Mouse (Mus musculus): ENCODE results near the gene Aox1.
"Not testable (repeated sequence)": the region's sequence is repeated elsewhere in the genome, so short reads cannot be mapped to it uniquely, and the experiment has no call there.

Gene Aox1

DNA sequence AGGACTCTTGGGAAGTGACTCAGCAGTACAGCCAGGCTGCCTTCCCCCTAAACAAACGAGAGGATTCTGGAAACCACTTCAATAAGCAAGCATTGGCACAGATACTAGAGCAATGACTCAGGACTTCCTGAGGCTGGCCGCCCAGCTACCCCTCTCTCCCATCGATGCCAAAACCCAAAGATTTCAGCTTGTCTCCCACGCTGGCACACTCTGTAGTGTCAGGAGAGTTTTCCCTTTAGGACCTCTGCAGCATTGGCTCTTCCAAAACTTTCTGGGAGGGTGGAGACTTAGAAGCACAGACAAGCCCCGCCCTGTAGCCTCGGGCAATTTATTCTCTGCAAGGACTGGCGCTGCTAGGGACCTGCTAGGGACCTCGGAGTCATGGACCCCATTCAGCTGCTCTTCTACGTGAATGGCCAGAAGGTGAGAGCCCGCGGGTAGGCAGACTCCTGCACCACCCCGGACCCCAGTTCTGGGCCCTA, at the start of gene Aox1:
Gene Aox1 (plus strand): TSS at position 296 of the 482 bp plus-strand sequence.
- CTCF ChIA-PET = no interaction called here

DNA sequence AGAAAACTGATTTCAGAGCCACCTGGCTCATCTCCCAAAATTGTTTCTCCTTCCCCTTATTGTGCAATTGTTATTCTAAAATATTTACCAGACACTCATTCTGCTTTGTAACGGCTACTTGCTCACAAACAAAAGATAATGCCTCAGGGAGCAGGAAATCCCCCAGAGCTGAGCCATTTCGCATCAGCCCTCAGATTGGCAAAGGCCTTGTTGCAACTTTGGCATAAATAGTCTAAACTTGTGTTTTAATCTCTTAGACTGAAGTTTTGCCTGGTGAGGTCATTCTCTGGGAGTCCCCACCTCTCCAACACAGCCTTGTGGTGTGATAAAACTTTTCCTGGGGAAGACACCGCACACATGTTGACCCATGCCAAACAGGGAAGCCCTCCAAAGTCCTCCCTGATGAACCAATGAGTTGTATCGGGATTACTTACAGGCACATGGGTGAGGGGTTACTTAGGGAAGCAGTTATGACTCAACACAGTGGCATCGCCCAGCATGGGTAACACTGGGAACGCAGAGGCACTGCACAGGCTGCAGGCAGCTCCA, 40.6 kb upstream of the Aox1 start:
- CTCF ChIA-PET = interaction anchor here (0.7 kb wide), 1 partner anchor 18 kb away, joined by 3 read pairs; no protein-coding TSS in a partner anchor

DNA sequence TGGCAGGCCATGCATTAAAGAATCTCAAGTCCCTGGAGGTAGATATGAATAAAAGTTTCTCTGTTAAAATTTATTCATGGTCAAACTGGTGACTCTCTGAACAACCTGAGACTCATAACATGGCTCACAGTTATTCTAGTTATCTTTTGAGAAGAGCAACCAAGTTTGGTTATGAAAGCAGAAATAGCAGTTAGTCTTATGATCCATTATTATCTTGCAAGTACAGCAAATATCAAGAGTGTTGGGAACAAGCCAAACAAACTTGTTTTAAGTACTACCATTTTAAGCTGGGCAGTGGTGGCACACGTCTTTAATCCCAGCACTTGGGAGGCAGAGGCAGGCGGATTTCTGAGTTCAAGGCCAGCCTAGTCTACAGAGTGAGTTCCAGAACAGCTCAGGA, 38.5 kb upstream of the Aox1 start:
- CTCF ChIA-PET = interaction anchor here (1.2 kb wide), 1 partner anchor 32 kb away, joined by 4 read pairs; no protein-coding TSS in a partner anchor

DNA sequence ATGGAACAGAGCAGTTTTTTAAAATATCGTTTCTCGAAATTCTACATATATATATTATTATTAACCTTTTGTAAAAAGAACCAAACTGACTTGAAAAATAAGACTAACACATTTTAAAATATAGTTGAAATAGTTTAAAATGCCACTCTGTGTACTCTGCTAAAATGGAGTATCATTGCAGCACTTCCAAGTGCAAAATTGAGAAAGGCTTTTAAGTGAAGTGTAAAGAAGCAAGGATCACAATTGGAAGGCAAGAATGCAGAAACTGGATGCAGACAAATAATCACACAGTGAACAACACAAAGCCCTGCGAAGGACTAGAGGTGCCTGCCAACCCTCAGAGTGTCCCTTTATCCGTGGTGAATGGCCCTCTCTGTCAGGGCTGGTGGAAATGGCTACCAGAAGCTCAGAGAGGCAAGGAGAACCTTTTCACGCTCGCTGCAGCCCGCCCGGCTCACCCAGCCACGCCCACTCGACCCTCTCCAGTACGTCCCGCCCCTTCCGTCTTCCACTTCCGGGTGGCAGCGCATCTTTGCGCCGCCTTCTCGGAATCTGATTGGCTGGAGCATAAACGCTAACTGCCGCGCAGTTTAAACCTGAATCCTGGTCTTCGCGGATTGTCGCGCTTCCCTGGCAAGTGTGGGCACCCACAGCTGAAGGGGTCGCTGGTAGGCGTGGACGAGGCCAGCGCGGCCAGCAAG, 34.1 kb upstream of the Aox1 start, which contains the start of gene Sgo2a:
Gene Sgo2a (plus strand): TSS at position 540 of the 701 bp plus-strand sequence.
- CTCF ChIA-PET = no interaction called here

DNA sequence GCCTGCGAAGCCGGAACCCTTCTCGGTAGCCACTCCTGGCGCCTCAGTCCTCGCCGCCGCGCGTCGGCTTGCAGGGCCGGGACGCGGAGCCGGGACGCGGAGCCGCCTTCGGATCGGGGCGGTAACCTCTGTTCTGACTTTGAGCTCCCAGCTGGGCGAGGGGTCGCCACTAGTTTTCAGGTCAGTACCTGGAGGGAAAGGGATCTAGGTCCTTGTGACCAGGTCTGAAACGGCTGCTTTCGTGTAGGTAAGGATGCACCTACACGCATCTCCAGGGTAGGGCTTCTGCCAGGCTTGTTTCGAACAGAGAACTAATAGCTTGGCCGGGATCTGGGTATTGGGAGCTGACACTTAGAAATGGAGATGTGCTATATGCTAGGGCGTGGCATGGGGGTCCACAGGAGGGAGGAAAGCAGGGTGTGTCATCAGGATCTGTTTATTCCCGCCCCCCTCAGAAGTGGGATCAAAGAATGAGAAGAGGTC, 33.6 kb upstream of the Aox1 start:
- CTCF ChIA-PET = no interaction called here

DNA sequence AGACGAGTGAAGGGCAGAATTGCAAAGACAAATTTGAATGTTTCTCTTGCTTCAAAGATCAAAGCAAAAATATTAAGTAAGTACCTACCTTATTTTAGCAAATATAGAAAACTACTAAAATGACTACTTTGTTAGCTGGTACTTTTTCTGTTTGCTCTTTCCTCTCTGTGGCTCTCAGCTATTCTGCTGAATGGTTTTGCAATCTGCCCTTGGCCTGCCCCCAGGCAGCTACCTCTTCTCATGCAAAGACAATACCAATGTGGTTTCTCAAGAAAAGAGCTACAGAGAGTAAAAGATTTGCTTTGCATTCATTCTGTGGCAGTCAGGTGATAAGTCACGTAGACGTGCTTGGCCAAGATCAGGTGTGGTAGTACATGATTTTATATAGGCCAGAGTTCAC, 31.6 kb upstream of the Aox1 start:
- CTCF ChIA-PET = no interaction called here

DNA sequence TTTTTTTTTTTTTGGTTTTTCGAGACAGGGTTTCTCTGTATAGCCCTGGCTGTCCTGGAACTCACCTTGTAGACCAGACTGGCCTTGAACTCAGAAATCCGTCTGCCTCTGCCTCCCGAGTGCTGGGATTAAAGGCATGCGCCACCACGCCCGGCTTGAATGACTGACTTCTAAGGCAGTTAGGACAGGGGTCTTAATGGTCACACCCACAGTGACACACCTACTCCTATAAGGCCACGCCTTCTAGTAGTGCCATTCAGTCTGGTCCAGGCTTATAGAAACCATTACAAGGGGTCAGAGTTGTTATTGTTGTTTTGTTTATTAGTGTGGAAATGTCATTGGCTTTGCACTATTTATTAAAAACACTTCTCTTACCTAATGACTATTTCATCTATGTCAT, 23.3 kb upstream of the Aox1 start:
- CTCF ChIA-PET = not testable (repeated sequence)

DNA sequence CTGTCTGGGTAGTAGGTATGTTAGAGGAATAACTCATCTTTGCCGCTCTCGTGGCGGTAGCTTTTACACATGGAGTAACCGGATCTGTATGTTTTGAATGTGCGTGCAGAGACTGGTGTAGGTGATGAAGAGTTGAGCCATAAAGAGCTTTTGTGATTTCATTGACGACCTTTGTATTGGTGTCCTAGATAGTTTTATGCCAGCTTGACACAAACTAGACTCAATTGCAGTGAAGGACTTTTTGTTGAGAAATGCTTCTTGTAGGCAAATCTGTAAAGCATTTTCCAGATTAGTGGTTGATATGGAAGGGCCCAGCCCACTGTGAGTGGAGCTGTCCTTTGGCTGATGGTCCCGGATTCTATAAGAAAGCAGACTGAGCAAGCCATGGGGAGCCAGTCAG, 10.9 kb upstream of the Aox1 start, which contains the start of gene Kctd18:
Gene Kctd18 (minus strand): TSS at position 101 of the 400 bp plus-strand sequence.
- CTCF ChIA-PET = no interaction called here

DNA sequence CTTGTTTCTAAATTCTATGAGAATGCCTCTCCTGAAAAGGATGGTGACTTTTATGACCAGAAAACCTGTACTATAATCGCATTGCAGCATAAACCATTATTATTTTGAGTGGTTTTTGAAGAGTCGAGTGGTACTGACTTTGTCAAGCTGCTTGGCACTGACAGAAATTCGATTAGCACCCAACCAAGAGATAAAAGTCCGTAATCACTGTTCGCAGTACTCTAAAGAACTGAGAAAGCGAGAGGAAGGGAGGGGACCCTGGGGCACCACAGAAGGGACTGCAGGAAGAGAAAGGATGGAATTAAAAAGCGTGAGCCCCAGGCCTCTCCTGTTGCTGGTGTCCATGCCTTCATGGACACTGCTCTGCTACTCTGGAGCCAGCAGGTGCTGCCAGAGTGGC, 2.0 kb upstream of the Aox1 start:
- CTCF ChIA-PET = no interaction called here

DNA sequence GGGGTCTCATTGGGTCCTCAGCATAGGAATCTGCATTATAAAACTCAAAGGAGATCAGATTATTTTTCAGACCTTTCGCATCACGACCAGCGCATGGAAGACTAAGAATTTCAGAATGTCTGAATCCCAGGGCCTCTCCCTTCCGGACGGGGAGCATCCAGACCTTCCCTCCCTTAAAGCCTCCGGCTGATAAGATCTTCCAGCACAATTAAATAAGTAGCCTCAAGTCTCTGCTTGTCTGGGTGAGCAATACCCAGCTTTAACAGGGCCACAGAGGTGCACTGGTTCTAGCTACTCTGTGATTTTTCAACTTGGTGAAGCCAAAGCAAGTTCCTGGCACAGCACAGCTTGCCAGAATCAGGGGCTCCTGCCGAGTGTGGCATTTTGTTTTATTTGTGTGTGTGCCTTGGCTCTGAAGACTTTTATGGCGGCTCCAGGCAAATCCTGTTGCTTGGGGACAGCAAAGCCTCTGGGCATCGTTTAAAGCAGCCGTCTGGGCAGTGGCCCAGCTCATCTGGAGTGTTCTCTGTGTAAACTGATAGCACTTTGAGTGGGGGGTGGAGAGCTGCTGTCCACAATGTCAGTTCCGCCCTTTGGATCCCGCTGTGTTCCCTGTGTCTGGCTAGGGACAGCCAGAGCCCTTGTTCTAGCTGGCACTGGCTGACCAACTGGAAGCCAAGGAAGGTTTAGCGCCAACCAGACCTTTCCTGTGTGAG, 583 bp downstream of the Aox1 start:
- CTCF ChIA-PET = no interaction called here

DNA sequence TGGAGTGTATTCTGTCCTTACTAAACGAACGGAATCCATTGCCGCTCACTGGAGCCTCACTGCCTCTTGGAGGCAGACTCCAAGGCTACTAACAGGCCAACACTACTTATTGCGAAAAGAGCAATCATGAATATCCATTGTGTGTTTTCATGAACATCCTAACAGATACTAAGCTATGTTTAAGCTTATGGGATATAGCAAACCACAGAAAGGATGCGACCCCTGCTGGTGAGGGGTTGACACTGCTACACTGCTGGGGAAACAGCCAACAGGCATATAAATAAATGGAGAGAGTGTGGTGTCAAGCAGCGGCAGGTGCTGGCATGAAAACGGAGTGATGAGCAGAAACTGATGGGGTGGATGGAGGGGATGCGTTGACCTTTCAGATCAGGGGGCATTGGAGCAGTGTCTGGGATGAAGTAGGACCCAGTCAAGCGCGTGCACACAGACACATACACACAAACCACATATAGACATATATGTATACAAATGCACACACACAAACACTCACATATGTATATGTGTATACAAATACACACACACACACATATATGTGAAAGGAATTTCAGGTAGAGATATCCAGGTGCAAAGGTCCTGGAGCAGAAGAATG, 1.5 kb downstream of the Aox1 start:
- CTCF ChIA-PET = no interaction called here

DNA sequence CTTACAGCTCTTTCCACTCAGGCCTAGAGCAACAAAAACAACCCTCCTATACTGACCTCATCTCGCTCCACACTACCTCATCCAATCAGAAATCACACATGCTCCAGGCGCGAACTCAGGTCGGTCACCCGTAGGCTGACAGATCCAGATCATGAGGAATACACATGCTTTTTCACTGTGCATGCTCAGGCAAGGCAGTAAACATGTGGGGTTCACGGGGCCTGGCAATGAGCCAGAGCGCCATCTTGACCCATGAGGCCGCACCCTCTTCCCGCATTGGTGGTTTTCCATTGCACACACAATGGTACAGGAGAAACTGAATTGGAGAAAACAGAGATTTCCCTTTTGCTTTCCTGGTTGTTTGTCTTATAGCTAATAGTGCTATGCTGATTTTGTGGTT, 7.6 kb downstream of the Aox1 start:
- CTCF ChIA-PET = not testable (repeated sequence)

DNA sequence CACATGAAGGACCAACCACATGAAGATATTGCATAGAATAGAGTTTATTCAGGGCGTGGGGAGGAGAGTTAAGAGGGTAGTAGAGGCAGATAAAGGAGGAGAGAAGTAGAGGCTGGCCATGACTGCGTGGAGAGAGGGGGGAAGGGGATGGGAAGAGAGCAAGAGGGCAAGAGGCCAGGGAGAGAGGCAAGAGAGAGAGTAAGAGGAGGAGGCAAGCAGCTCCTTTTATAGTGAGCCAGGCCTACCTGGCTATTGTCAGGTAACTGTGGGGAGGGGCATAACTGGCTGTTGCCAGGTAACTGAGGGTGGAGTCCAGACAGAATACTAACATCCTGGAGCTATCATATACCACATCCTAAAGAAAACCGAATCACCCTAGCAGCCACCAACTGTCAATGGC, 15.3 kb downstream of the Aox1 start:
- CTCF ChIA-PET = no interaction called here

DNA sequence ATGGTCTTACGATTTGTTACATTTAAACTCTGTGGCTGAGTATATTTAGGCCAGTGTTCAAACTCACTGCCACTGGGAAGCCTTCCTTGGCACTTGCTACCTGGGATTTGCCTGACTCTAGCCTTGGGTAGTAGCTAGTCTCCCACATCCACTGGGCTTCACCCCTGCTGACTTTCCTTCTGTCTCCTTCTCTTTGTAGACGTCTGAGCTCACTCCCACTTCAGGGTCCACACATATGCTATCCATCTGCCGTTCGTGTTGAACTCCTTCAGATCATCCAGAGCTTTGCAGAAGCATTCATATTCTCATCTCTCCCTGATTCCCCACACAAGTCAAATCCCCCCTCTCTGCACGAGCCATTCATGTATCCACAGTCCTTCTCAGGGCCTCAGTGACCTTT, 15.8 kb downstream of the Aox1 start:
- CTCF ChIA-PET = no interaction called here

DNA sequence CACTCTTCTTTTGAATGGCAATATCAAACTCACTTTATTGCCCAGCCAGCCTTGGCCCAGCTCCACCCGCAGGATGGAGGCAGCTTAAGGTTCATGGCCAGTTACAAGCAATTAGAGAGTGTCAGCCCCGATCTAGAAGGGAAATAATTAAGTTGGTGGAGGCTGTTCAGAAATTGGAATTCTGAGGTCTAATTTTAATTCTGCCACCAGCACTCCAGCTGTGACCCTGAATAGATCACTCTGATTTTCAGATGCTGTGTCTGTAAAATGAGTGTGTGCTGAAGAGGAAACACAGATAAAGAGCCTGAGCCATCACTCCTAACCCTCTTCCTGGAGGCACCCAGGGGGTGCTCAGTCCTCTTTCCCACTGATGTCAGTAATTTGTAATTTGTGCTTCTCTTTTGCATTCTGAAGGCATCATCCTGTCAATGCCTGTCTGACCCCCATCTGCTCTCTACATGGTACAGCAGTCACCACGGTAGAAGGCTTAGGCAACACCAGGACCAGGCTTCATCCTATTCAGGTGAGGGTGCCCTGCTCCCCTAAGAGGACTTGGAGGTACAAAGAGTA, 17.1 kb downstream of the Aox1 start:
- CTCF ChIA-PET = no interaction called here

DNA sequence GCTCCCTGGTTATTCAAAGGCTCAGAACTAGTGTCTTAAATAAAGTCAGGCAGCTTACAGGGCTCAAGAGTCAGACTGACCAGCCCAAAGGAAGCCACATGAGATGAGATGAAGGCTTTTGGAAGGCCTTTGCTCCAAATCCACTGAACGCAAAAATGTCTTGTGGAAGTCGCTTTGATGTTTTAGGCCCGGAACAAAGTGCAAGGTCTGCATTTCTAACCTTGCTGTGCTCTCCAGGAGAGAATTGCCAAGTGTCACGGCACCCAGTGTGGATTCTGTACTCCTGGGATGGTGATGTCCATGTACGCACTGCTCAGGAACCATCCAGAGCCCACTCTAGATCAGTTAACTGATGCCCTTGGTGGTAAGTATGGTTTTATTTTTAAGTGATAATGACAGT, 19.4 kb downstream of the Aox1 start:
- CTCF ChIA-PET = no interaction called here

DNA sequence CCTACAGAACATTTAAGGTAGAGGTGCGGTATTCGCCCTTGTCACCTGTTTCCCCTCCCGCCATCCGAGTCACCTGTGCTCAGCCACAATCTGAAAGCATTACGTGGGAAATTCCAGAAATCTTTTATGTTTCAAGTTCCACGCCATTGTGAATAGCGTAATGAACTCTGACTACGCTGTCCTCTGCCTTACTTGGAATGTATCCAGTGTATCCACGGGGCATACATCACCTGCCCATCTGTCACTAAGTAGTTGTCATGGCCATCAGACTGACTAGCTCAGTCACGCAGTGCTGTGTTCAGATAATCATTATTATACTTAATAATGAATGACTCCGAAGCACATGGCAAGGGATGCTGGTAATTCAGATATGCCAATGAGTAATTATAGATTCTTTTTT, 25.9 kb downstream of the Aox1 start:
- CTCF ChIA-PET = no interaction called here

DNA sequence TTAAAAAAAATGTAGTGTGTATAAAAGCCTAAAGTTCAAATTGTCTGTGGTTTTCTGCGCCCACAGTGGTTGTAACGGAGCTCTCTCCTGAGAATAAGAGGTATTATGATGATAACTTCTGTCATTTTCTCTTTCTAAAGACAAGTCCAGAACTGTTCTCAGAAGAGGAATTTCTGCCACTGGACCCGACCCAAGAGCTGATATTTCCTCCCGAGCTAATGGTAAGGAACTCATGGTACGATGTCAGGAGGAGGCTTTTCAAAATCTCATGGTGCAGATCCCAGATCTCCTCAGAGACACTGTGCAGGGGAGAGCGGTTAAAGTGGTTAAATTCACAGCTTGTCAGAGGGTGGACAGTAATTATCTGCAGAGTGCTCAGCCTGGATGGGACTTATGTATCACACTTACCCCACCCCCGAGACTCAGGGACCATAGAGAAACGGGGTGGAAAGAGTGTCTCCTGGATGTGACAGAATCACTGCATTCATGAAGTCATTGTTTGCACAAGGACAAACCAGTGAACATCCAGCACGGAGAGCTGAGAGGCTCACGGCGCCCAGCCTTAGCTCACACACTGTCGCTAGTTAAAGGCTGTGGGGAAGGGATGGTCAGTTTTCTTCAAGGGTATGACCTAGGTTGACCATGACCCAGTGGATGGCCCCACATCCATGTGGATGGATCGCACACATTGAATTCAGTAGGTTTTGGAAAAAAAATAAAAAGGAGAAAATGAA, 26.5 kb downstream of the Aox1 start:
- CTCF ChIA-PET = no interaction called here

DNA sequence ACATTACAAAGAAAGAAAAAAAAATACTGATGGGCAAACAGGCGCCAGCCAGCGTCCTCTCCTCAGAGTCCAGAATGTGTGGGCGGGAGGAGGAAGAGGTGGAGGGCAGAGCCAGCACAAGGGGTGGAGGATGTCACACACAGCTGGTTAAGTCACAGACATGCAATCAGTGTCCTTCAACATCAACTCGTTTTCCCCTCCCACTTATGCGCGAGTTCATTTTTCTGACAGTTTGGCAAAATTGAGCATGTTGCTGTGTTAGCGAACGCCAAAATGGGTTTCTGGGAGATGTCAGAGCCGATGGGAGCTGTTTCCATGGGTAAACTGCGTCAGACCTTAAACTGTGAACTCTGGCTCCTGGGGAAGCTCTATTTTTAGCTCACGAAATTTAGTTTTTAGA, 27.2 kb downstream of the Aox1 start:
- CTCF ChIA-PET = no interaction called here

DNA sequence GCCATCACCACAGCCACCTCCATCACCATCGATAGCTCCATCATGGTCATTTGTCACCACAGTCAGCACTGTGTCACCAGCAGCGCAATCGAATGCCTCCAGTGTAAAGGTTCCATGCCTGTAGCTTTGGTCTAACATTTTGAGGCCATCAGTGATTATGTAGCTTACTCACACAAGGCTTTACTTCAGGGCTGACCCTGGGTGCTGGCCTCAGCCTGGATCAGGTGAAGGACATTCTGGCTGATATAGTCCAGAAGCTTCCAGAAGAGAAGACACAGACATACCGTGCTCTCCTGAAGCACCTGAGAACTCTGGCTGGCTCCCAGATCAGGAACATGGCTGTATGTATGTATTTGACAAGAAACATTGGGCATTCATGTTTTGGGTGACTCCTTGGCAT, 29.1 kb downstream of the Aox1 start:
- CTCF ChIA-PET = no interaction called here

DNA sequence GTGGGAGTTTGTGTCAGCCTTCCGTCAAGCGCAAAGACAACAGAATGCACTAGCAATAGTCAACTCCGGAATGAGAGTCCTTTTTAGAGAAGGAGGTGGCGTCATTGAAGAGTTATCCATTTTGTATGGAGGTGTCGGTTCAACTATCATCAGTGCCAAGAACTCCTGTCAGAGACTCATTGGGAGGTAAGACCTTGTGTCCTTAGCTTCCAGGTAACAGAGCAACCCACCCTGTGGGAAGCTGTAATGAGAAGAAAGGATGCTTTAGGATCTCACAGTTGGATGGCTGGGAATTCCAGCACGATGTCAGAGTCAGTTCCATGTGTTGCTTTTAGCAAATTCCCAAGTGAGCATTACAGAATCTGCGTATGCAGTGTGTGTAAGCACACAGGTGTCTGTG, 32.4 kb downstream of the Aox1 start:
- CTCF ChIA-PET = no interaction called here

DNA sequence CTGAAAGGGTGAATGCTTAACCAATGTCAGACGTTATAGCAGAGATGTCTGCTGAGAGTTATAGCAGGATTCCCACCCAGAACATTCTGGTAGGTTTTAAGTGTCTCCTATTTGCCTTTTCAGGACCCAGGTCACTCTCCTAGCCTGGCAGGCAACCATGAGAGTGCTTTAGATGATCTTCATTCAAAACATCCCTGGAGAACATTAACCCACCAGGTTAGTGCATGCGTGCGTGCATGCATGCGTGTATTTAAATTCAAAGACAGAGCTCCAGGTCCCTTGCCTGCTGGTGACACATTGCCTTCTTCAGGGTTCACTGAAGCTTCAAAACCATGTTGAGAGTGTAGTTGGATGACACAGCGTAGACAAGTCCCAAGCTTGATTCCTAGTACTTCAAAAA, 35.4 kb downstream of the Aox1 start:
- CTCF ChIA-PET = no interaction called here

Data from spleen, embryonic (tissue).